Mouse (Mus musculus) cerebellum, postnatal 4 days (tissue): ENCODE measurements at regions not wholly inside any gene's neighbourhood (a gene's known extent, or its start where the extent isn't known, plus 50 kb on each side); places are given as distances from the start of the nearest gene placed in this dataset.

Source experiments
- DNase-seq, 2 experiments: peaks; one replicate each; pipeline ENCODE4 v3.0.0; 2022; ENCODE audit warnings: low spot score in 2 of 2, mixed read lengths in 1 of 2

DNA sequence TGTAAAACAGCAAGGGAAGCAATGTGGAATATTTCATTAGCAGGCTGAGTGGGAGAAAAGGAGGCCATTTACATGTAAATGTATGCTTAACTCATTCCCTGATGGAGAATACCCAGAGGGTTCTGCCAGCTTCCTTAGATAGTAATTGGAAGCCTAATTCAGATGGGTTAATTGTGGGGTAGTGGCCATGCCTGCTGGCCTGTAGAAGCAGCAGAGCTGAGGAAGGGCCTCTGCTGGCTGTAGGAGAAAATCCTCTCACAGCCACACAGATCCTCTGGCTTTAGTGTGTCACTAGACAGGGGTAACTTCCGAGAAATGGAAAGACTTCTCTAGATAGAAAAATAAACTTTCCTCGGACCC, 1588.7 kb upstream of the Got2 start:
- DNase-seq = no peak

DNA sequence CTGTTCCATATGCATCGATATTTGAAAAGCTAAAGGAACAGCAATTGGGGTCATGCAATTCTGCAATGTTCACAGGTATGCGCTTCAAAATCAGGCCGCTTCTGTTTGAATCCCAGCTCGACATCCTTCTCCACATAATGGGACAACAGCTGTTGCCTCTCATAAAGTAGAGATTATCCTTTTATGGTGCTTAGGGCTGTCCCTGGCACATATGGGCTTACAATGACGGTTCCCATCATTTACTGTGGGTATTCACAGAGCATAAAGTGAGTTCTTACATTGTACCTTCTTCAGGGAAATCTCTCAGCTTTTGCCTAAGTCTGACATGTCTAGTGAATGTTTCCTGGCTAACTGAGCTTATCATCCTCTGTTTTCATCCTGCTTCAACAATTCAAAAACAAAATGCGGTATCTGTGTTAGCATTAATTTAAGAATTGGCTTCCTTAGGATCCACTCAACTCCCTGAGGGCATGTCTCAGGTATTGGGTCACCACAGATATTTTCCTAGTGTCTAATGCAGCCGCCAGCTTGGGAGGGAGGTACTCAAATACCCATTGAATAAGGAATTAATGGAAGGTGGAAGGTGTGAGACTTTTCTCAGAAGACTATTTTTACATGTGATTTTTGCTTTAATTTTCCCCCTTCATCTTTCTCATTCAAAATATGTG, 1588.2 kb upstream of the Got2 start:
- DNase-seq = no peak

DNA sequence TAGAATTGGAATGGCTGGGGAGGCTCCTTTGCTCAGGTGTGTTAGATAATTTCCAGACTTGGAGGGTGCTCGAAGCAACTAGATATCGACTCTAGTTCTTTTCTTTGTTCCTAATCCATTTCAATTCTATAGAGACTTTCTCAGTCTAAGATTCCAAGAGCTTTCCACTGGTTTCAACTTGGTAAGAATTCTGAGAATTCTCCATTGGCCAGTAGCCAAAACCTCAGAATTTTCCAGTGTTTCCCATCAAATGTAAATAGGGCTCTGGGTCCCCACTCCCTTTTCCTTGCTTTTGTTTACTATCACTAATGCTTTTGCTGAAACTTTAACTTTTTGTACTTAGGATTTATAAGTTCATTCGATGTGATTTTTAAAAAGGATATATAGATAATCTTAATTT, 1585.0 kb upstream of the Got2 start:
- no peak for DNase-seq

GRCm38 (mm10) chr8:97461478-97461877, 1573.1 kb upstream of the Got2 start:
- DNase-seq = no peak

- DNase-seq = peak in 1 of 2 experiments; percentile 34
Observed at GRCm38 (mm10) chr8:97447696-97448095, 1559.3 kb upstream of the Got2 start.

DNA sequence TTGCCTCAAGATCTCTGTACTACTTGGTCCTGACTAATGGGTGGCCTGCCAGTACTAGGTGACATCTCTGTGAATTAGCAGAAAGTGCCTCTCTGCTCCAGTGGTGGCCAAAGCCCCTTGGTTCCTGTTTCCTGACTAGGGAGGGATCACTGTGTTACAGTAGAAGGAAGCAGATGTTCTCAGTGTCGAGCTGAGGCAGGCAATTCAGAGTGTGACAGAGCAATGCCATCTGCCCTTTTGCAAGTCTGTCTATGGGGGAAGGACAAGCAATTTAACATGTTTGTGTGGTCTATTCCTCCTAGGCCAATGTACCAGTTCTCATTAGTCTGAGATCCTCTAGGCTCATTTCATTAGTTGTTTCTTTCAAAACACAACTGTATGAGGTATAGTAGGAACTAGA, 1553.1 kb upstream of the Got2 start:
- no peak for DNase-seq

- no peak for DNase-seq
Observed at GRCm38 (mm10) chr8:97433584-97433983, 1545.2 kb upstream of the Got2 start.

GRCm38 (mm10) chr8:97431467-97431866, 1543.1 kb upstream of the Got2 start:
- DNase-seq = no peak

GRCm38 (mm10) chr8:97422331-97422730, 1534.0 kb upstream of the Got2 start:
- no peak for DNase-seq

DNA sequence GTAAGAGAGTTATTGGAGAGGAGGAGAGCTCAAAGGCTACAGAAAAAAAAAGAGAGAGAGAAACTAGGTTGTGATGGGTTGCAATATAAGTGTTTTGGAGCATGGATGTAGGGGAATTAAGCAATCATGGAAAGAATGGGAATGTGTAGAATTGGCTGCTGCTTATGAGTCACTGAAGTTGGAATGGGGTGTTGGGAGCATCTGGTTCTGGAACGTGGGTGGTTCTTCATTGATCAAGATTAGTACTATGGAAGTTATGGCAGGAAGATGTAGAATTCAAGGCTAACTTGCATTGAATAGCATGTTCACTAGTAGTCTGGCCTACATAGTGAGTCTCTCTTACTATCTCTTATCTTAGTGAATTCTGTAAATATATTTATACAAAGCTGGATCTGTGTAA, 1526.4 kb upstream of the Got2 start:
- DNase-seq = no peak

DNA sequence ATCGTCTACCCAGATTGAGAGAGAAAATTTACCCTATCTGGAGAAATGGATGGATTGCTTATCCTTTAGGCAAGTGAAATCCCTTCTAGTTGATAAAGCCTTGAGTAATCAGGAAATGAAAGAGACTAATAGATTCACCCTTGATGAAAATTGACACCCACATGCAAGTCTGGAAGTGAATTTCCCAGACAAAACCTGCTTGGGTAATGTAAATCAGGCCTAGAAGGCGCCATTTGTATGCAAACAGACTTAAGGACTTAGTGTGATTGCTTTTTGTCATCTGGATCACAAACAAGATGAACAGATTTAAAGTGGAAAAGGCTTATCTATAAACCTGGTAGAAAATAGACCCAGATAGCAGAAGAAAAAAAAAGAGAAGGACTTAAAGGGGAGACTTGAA, 1515.0 kb upstream of the Got2 start:
- DNase-seq = no peak

GRCm38 (mm10) chr8:97397327-97397719, 1509.0 kb upstream of the Got2 start:
- no peak for DNase-seq

DNA sequence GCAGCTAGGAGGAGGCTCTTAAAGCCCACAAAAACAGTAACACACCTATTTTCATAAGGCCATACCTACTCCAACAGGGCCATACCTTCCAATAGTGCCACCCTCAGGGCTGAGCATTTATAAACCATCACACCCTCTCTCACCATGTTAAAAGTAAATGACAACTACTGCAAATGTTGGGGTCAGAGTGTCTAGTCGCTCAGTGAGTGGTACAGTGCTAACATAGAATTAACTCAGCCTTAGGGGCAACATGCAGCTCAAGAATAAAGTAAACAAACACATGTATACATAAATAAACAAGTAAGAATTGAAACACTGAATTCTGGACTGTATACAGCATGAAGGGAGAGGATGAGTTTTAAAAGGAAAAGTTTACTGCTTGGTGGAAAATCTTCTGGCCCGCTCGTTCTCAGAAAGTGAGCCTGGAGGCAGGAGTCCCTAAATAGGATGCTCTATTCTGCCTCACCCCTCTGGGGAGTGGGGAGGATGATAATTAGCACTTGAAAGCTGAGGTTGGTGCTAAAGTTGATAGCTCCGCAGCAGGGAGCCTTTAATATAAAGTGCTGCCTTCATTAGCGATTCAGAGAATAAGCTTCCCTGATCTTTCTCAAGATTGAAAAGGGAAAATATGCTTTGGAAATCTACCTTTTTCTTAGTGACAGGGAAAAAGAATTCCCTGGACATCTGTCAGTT, 1508.4 kb upstream of the Got2 start:
- no peak for DNase-seq

GRCm38 (mm10) chr8:97389651-97390050, 1501.3 kb upstream of the Got2 start:
- no peak for DNase-seq

DNA sequence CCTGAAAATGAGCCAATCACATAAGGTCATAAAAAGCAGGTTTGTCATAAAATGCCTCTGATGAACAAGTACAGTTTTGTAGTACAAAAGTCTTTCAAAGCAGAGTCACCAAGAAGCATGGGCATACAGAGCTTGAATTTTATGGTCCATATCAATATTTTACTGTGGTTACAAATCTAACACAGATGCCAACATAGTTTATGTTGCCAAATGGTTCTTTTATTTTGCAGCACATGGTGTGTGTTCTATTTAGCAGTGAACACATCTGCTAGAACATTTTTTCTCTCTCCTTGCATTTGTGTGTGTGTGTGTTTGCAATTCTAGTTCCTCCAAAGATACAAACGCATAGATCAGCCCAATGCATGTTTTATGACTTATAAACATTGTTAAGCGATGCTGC, 1500.8 kb upstream of the Got2 start:
- no peak for DNase-seq

- DNase-seq = peak in 1 of 2 experiments; percentile 7
Observed at GRCm38 (mm10) chr8:97374911-97375771, 1486.8 kb upstream of the Got2 start.

GRCm38 (mm10) chr8:97346630-97347029, 1458.3 kb upstream of the Got2 start:
- DNase-seq = no peak

DNA sequence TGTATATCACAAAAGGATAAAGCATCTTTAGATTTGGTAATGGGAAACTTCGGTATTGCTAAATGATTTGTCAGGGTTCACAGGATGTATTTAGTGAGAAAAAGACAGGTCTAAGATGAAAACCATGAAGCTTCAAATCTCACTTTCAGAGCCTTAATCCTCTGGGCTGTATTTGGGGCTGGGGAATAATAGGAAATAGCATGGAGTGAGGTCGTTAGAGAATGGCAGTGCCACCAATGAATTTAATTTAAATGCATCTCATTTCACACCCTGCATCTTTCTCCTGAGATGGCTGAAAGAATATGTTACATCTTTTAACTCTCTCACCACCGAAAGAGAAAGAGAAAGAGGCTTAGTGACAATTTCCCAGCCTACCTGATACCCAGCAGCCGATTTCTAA, 1427.2 kb upstream of the Got2 start:
- DNase-seq = no peak

GRCm38 (mm10) chr8:97308304-97308703, 1420.0 kb upstream of the Got2 start:
- DNase-seq = no peak

DNA sequence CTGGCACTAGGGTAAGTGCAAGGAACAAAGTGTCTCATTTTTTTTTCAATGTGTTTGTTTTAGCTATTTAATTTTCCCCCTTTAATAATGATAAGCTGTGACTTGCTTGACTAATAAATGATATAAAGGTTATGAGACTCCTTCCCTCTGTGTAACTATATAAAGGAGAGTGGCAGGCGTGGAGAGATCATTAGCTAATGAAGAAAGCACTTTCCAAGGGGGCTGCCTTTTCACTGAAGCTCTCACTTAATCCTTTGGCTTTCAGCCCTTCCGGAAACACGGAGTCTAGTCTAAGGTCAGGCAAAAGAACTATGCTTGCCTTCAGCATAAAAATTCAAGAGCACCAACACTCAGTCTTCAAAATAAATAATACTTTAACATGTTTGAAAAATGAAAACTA, 1382.2 kb upstream of the Got2 start:
- DNase-seq = no peak

- no peak for DNase-seq
Observed at GRCm38 (mm10) chr8:97260964-97261363, 1372.6 kb upstream of the Got2 start.

GRCm38 (mm10) chr8:97254169-97254568, 1365.8 kb upstream of the Got2 start:
- no peak for DNase-seq

- no peak for DNase-seq
Observed at GRCm38 (mm10) chr8:97252232-97252631, 1363.9 kb upstream of the Got2 start.
